Mouse (Mus musculus): ENCODE measurements at regions not wholly inside any gene's neighbourhood (a gene's known extent, or its start where the extent isn't known, plus 50 kb on each side); places are given as distances from the start of the nearest gene placed in this dataset.

GRCm38 (mm10) chr5:61495226-61495625, 313.4 kb upstream of the G6pd2 start:
- TF ChIP-seq CTCF (IDR thresholded peaks at IDR 0.05; ENCODE audit: borderline replicate concordance, insufficient read depth, low read depth, low read length) (no peak), POLR2A (IDR thresholded peaks at IDR 0.05; ENCODE audit: borderline replicate concordance, insufficient read depth, low read length) (no peak)
